Mouse (Mus musculus): ENCODE measurements around the gene Dlg1. TPM values are rescaled to one million over a fixed set of nuclear protein-coding genes. Genes with fewer than 3 reads are reported as not detected.

Gene Dlg1
- polyA plus RNA-seq (2012): 9.9 and 11.9 TPM in 2 replicates

GRCm38 (mm10) chr16:31663379-31664286 lies at the start of gene Dlg1:
TSS of gene Dlg1 (plus strand) at chr16:31663443.
- TF ChIP-seq GATA1 (IDR thresholded peaks at IDR 0.05; ENCODE audit: low read length): no peak

- TF ChIP-seq GATA1 (IDR thresholded peaks at IDR 0.05; ENCODE audit: low read length): no peak
Measured at GRCm38 (mm10) chr16:31616382-31616781, 46.9 kb upstream of the Dlg1 start.

- no peak for TF ChIP-seq GATA1 (IDR thresholded peaks at IDR 0.05; ENCODE audit: low read length)
Measured at GRCm38 (mm10) chr16:31617128-31617527, 46.1 kb upstream of the Dlg1 start.

- no peak for TF ChIP-seq GATA1 (IDR thresholded peaks at IDR 0.05; ENCODE audit: low read length)
Measured at GRCm38 (mm10) chr16:31617823-31618371, 45.3 kb upstream of the Dlg1 start.

GRCm38 (mm10) chr16:31618671-31619070 lies 44.6 kb upstream of the Dlg1 start:
- TF ChIP-seq GATA1 (IDR thresholded peaks at IDR 0.05; ENCODE audit: low read length): no peak

- TF ChIP-seq GATA1 (IDR thresholded peaks at IDR 0.05; ENCODE audit: low read length): no peak
Measured at GRCm38 (mm10) chr16:31619675-31620335, 43.4 kb upstream of the Dlg1 start.

GRCm38 (mm10) chr16:31622356-31622755 lies 40.9 kb upstream of the Dlg1 start:
- TF ChIP-seq GATA1 (IDR thresholded peaks at IDR 0.05; ENCODE audit: low read length): no peak

GRCm38 (mm10) chr16:31623136-31623535 lies 40.1 kb upstream of the Dlg1 start:
- TF ChIP-seq GATA1 (IDR thresholded peaks at IDR 0.05; ENCODE audit: low read length): no peak

GRCm38 (mm10) chr16:31624749-31625148 lies 38.5 kb upstream of the Dlg1 start:
- TF ChIP-seq GATA1 (IDR thresholded peaks at IDR 0.05; ENCODE audit: low read length): no peak

GRCm38 (mm10) chr16:31626331-31626730 lies 36.9 kb upstream of the Dlg1 start:
- TF ChIP-seq GATA1 (IDR thresholded peaks at IDR 0.05; ENCODE audit: low read length): no peak

GRCm38 (mm10) chr16:31630381-31630780 lies 32.9 kb upstream of the Dlg1 start:
- TF ChIP-seq GATA1 (IDR thresholded peaks at IDR 0.05; ENCODE audit: low read length): no peak

- TF ChIP-seq GATA1 (IDR thresholded peaks at IDR 0.05; ENCODE audit: low read length): no peak
Measured at GRCm38 (mm10) chr16:31631046-31631445, 32.2 kb upstream of the Dlg1 start.

- TF ChIP-seq GATA1 (IDR thresholded peaks at IDR 0.05; ENCODE audit: low read length): no peak
Measured at GRCm38 (mm10) chr16:31634371-31634770, 28.9 kb upstream of the Dlg1 start.

- no peak for TF ChIP-seq GATA1 (IDR thresholded peaks at IDR 0.05; ENCODE audit: low read length)
Measured at GRCm38 (mm10) chr16:31638393-31638792, 24.9 kb upstream of the Dlg1 start.

- no peak for TF ChIP-seq GATA1 (IDR thresholded peaks at IDR 0.05; ENCODE audit: low read length)
Measured at GRCm38 (mm10) chr16:31639946-31640345, 23.3 kb upstream of the Dlg1 start.

GRCm38 (mm10) chr16:31641776-31642175 lies 21.5 kb upstream of the Dlg1 start:
- no peak for TF ChIP-seq GATA1 (IDR thresholded peaks at IDR 0.05; ENCODE audit: low read length)

All from G1E-ER4 (cell line).